Mouse (Mus musculus): Measurements from ENCODE around the gene Akr1a1.

- TF ChIP-seq CTCF (IDR thresholded peaks at IDR 0.05; ENCODE audit: borderline replicate concordance, insufficient read depth, low read depth, low read length) (no peak), POLR2A (IDR thresholded peaks at IDR 0.05; ENCODE audit: borderline replicate concordance, insufficient read depth, low read length) (no peak)
Observed at GRCm38 (mm10) chr4:116661998-116662397, 10.5 kb upstream of the Akr1a1 start.

All from cerebellum, adult 2 months (tissue).